Mouse (Mus musculus): ENCODE results near the gene Dbn1.

Gene Dbn1

GRCm38 (mm10) chr13:55487578-55488498, at the start of gene Dbn1:
Gene Dbn1, minus strand, starts transcription at chr13:55488111.
- DNase-seq, result peak; percentile 96

GRCm38 (mm10) chr13:55536194-55537175, 48.6 kb upstream of the Dbn1 start, which contains the start of gene Ddx41:
Gene Ddx41, minus strand, starts transcription at chr13:55536658.
- peak; percentile 100 for DNase-seq

- no peak for DNase-seq
Measured at GRCm38 (mm10) chr13:55535796-55536193, 47.9 kb upstream of the Dbn1 start.

- DNase-seq, result no peak
Measured at GRCm38 (mm10) chr13:55535191-55535590, 47.3 kb upstream of the Dbn1 start.

- DNase-seq, result peak; percentile 93
Measured at GRCm38 (mm10) chr13:55529198-55529915, 41.4 kb upstream of the Dbn1 start, which contains the start of gene Dok3. Gene Dok3, minus strand, starts transcription at chr13:55529296.

- peak; percentile 96 for DNase-seq
Measured at GRCm38 (mm10) chr13:55527834-55528772, 40.2 kb upstream of the Dbn1 start.

- DNase-seq, result peak; percentile 82
Measured at GRCm38 (mm10) chr13:55527212-55527611, 39.3 kb upstream of the Dbn1 start.

- DNase-seq, result peak; percentile 88
Measured at GRCm38 (mm10) chr13:55525733-55526553, 38.0 kb upstream of the Dbn1 start.

GRCm38 (mm10) chr13:55523951-55524600, 36.2 kb upstream of the Dbn1 start:
- peak; percentile 91 for DNase-seq

- DNase-seq, result peak; percentile 97
Measured at GRCm38 (mm10) chr13:55523278-55523677, 35.4 kb upstream of the Dbn1 start.

GRCm38 (mm10) chr13:55522730-55523129, 34.8 kb upstream of the Dbn1 start:
- DNase-seq, result peak; percentile 96

- no peak for DNase-seq
Measured at GRCm38 (mm10) chr13:55519606-55520005, 31.7 kb upstream of the Dbn1 start.

GRCm38 (mm10) chr13:55516955-55517354, 29.0 kb upstream of the Dbn1 start:
- peak; percentile 96 for DNase-seq

- peak; percentile 93 for DNase-seq
Measured at GRCm38 (mm10) chr13:55513828-55514227, 25.9 kb upstream of the Dbn1 start.

GRCm38 (mm10) chr13:55513111-55513748, 25.3 kb upstream of the Dbn1 start, which contains the start of gene Pdlim7:
Gene Pdlim7, minus strand, starts transcription at chr13:55513676.
- peak; percentile 99 for DNase-seq

GRCm38 (mm10) chr13:55512379-55513031, 24.6 kb upstream of the Dbn1 start:
- DNase-seq, result peak; percentile 98

GRCm38 (mm10) chr13:55511492-55511861, 23.6 kb upstream of the Dbn1 start:
- DNase-seq, result no peak

- DNase-seq, result peak; percentile 99
Measured at GRCm38 (mm10) chr13:55510668-55511491, 23.0 kb upstream of the Dbn1 start.

All from heart, adult 11 months (tissue).